Mouse (Mus musculus) left cerebral cortex, postnatal 36 days (tissue): Measurements from ENCODE around the gene Scoc. TPM values are rescaled to one million over a fixed set of nuclear protein-coding genes. Genes with fewer than 3 reads are reported as not detected.

Experiments
- DNase-seq, 2 experiments: peaks; one replicate each; pipeline ENCODE4 v3.0.0; 2021 to 2022; ENCODE audit warnings: low spot score in 2 of 2, mixed read lengths in 1 of 2
- intact Hi-C: fragments of 180-260 bp; cut with DNase I; formaldehyde crosslinking; loops from one replicate; pipeline ENCODE4 v1.15.1; 2025
- total RNA-seq, 2 experiments: library from RNA; stranded (reverse); gene quantifications; 2 replicates each; pipeline ENCODE4 v1.2.3; 2021

The Scoc gene
- total RNA-seq, 2 experiments from 2014 or later = 207 to 231 TPM

- DNase-seq = no peak
- intact Hi-C loops = loop anchor here (10.0 kb wide), 1 partner anchor 144 kb away; no protein-coding TSS in a partner anchor
Observed at GRCm38 (mm10) chr8:83408496-83408895, 49.7 kb downstream of the Scoc start.

- DNase-seq = no peak
- intact Hi-C loops = loop anchor here (10.0 kb wide), 1 partner anchor 142 kb away; no protein-coding TSS in a partner anchor
Observed at GRCm38 (mm10) chr8:83406836-83407235, 51.4 kb downstream of the Scoc start.

- intact Hi-C loops = loop anchor here (10.0 kb wide), 1 partner anchor 141 kb away; no protein-coding TSS in a partner anchor
- DNase-seq = no peak
Observed at GRCm38 (mm10) chr8:83405548-83405947, 52.6 kb downstream of the Scoc start.

- intact Hi-C loops = no loop called here
- no peak for DNase-seq
Observed at GRCm38 (mm10) chr8:83397726-83398125, 60.5 kb downstream of the Scoc start.

GRCm38 (mm10) chr8:83396680-83397079 lies 61.5 kb downstream of the Scoc start:
- DNase-seq = no peak
- intact Hi-C loops = no loop called here

- DNase-seq = no peak
- intact Hi-C loops = no loop called here
Observed at GRCm38 (mm10) chr8:83394325-83394724, 63.9 kb downstream of the Scoc start.

- intact Hi-C loops = no loop called here
- no peak for DNase-seq
Observed at GRCm38 (mm10) chr8:83392521-83392920, 65.7 kb downstream of the Scoc start.

- DNase-seq = no peak
- intact Hi-C loops = no loop called here
Observed at GRCm38 (mm10) chr8:83390006-83390701, 68.0 kb downstream of the Scoc start.

- DNase-seq = peak; percentile 71 to 79
- intact Hi-C loops = no loop called here
Observed at GRCm38 (mm10) chr8:83389316-83390005, 68.7 kb downstream of the Scoc start, which contains the start of gene Clgn. Gene Clgn (plus strand): TSS chr8:83389867.

- intact Hi-C loops = no loop called here
- DNase-seq = no peak
Observed at GRCm38 (mm10) chr8:83382850-83383249, 75.3 kb downstream of the Scoc start.

- DNase-seq = no peak
- intact Hi-C loops = no loop called here
Observed at GRCm38 (mm10) chr8:83381016-83381415, 77.2 kb downstream of the Scoc start.

- intact Hi-C loops = no loop called here
- DNase-seq = no peak
Observed at GRCm38 (mm10) chr8:83380141-83380540, 78.0 kb downstream of the Scoc start.

Other genes with a start within 250 kb of the Scoc start
- not detected for gene Ucp1, start 168.0 kb downstream of the Scoc start, total RNA-seq
- gene Elmod2, start 125.9 kb downstream of the Scoc start, total RNA-seq = 10 to 100 TPM; 12.1 to 15.1 TPM
- not detected for gene Mgat4d, start 109.9 kb downstream of the Scoc start, total RNA-seq
- gene Clgn, start 68.5 kb downstream of the Scoc start, total RNA-seq = 10 to 100 TPM in 1 of 2 experiments, 1 to 10 TPM in 1; 8.3 to 10.4 TPM
- gene Olfr370, start 77.4 kb upstream of the Scoc start, total RNA-seq = not detected
- 100 to 1,000 TPM; 134 to 156 TPM for gene Ndufb7, start 108.3 kb upstream of the Scoc start, total RNA-seq
- gene Tecr, start 149.6 kb upstream of the Scoc start, total RNA-seq = 100 to 1,000 TPM; 564 to 620 TPM
- 10 to 100 TPM; 49.4 to 54.2 TPM for gene Dnajb1, start 149.8 kb upstream of the Scoc start, total RNA-seq
- 100 to 1,000 TPM in 1 of 2 experiments, 10 to 100 TPM in 1; 89.8 to 105 TPM for gene Gipc1, start 194.3 kb upstream of the Scoc start, total RNA-seq
- gene Ptger1, start 208.3 kb upstream of the Scoc start, total RNA-seq = 1 to 10 TPM; 1.1 to 1.2 TPM
- 10 to 100 TPM; 52.9 to 65.1 TPM for gene Pkn1, start 240.8 kb upstream of the Scoc start, total RNA-seq